Mouse (Mus musculus) erythroblast, embryonic 14.5 days (primary cell): ENCODE data around the gene Arhgap23.

Experiments
- GATA1 ChIP-seq: IDR thresholded peaks from 2 replicates; pipeline ENCODE4 v1.6.1; 2012; ENCODE audit warnings: low read length, inconsistent platforms, mixed read lengths
- TAL1 ChIP-seq: IDR thresholded peaks from 3 replicates; pipeline ENCODE4 v1.6.1; 2012; ENCODE audit warnings: low read length, inconsistent platforms, mixed read lengths

GRCm38 (mm10) chr11:97457120-97457519 is 41.8 kb downstream of the Arhgap23 start:
- no peak for TF ChIP-seq TAL1
- TF ChIP-seq GATA1, result no peak
